Mouse (Mus musculus) ovary, adult 18-20 months (tissue): ENCODE measurements around the gene Fam221b.

Experiments used
- DNase-seq: peaks from one replicate; pipeline ENCODE4 v3.0.0; 2022; ENCODE audit warnings: low spot score, mixed read lengths

Gene Fam221b

GRCm38 (mm10) chr4:43668782-43669427 is at the start of gene Fam221b, which contains the start of gene Tmem8b:
TSS of gene Fam221b (minus strand) at chr4:43669145.
TSS of gene Tmem8b (plus strand) at chr4:43668971.
- peak; percentile 81 for DNase-seq

GRCm38 (mm10) chr4:43713652-43714219 is 44.8 kb upstream of the Fam221b start:
- no peak for DNase-seq

- no peak for DNase-seq
Observed at GRCm38 (mm10) chr4:43711821-43712220, 42.9 kb upstream of the Fam221b start.

- no peak for DNase-seq
Observed at GRCm38 (mm10) chr4:43709869-43710268, 40.9 kb upstream of the Fam221b start, which contains the start of gene Olfr71. TSS of gene Olfr71 (minus strand) at chr4:43710255.

GRCm38 (mm10) chr4:43705991-43706390 is 37.0 kb upstream of the Fam221b start:
- no peak for DNase-seq

- DNase-seq, result no peak
Observed at GRCm38 (mm10) chr4:43703851-43704250, 34.9 kb upstream of the Fam221b start.

- DNase-seq, result no peak
Observed at GRCm38 (mm10) chr4:43703439-43703838, 34.5 kb upstream of the Fam221b start.

GRCm38 (mm10) chr4:43700707-43701106 is 31.8 kb upstream of the Fam221b start, which contains the start of gene Olfr70:
TSS of gene Olfr70 (minus strand) at chr4:43700807.
- no peak for DNase-seq

GRCm38 (mm10) chr4:43696561-43696960 is 27.6 kb upstream of the Fam221b start:
- DNase-seq, result no peak

- no peak for DNase-seq
Observed at GRCm38 (mm10) chr4:43695249-43695671, 26.3 kb upstream of the Fam221b start.

- no peak for DNase-seq
Observed at GRCm38 (mm10) chr4:43694439-43695248, 25.7 kb upstream of the Fam221b start.

GRCm38 (mm10) chr4:43693806-43694241 is 24.9 kb upstream of the Fam221b start:
- peak; percentile 46 for DNase-seq

GRCm38 (mm10) chr4:43691026-43691425 is 22.1 kb upstream of the Fam221b start:
- DNase-seq, result no peak

GRCm38 (mm10) chr4:43690021-43690420 is 21.1 kb upstream of the Fam221b start:
- DNase-seq, result no peak

- no peak for DNase-seq
Observed at GRCm38 (mm10) chr4:43679416-43680043, 10.6 kb upstream of the Fam221b start.

- no peak for DNase-seq
Observed at GRCm38 (mm10) chr4:43678541-43678940, 9.6 kb upstream of the Fam221b start.

- DNase-seq, result no peak
Observed at GRCm38 (mm10) chr4:43675608-43676007, 6.7 kb upstream of the Fam221b start.

GRCm38 (mm10) chr4:43674974-43675373 is 6.0 kb upstream of the Fam221b start:
- DNase-seq, result no peak

- no peak for DNase-seq
Observed at GRCm38 (mm10) chr4:43673703-43674102, 4.8 kb upstream of the Fam221b start.

GRCm38 (mm10) chr4:43672070-43672469 is 3.1 kb upstream of the Fam221b start:
- DNase-seq, result peak; percentile 71

GRCm38 (mm10) chr4:43669428-43669794 is 466 bp upstream of the Fam221b start:
- peak; percentile 60 for DNase-seq

- DNase-seq, result no peak
Observed at GRCm38 (mm10) chr4:43666412-43666811, 2.5 kb downstream of the Fam221b start.
